Mouse (Mus musculus) T-helper 1 cell (primary cell): ENCODE measurements at regions not wholly inside any gene's neighbourhood (a gene's known extent, or its start where the extent isn't known, plus 50 kb on each side); places are given as distances from the start of the nearest gene placed in this dataset.

Experiments
- in situ Hi-C: fragments of 300-600 bp; cut with MboI, MseI; formaldehyde crosslinking; loops from one replicate; pipeline ENCODE4 v1.15.1; 2025; ENCODE audit warnings: high pct_unique_total_duplicates

- in situ Hi-C loops: no loop called here
These were observed 684.9 kb upstream of the Adgrl4 start for GRCm38 (mm10) chr3:150752787-150753186.

- in situ Hi-C loops: no loop called here
These were observed 677.8 kb upstream of the Adgrl4 start for GRCm38 (mm10) chr3:150759854-150760253.

- in situ Hi-C loops: no loop called here
These were observed 653.1 kb upstream of the Adgrl4 start for GRCm38 (mm10) chr3:150784576-150784975.

- in situ Hi-C loops: no loop called here
These were observed 619.9 kb upstream of the Adgrl4 start for GRCm38 (mm10) chr3:150817807-150818206.

DNA sequence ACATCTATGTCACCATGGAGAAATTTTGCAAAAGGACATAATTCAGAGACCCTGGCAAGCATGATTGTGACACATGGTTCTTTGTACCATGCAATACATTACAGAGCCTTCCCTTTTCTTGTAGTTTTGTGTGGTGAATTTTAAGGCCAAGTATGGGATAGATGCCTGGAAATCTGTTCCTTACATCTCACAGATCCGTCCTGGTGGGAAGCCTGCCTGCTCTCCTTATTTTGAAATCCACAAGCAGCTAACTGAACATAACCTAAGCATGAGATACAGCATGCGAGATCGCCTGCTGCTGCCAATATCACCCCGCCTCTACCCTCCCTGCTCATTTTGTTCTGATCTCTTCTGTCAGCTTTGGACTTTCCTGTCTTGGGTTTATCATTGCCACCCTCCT is 618.3 kb upstream of the Adgrl4 start:
- in situ Hi-C loops: no loop called here

DNA sequence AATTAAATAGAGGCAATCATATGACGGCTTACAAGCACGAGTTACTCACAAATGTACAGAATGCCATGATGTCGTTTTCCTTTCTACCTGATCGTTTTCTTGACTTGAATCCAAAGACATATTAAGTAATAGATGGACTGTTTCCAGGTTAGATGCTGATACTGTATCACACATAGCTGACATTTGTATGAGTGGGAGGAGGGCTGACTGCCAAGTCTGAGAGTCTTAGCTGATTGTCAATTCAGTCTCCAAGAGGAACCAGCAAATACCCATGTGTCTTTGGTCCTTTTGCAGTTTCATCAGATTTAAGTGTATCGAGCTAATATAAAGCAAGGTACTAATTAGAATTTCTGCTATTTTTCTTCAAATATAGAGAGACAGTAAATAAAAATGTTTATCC is 617.6 kb upstream of the Adgrl4 start:
- in situ Hi-C loops: no loop called here

DNA sequence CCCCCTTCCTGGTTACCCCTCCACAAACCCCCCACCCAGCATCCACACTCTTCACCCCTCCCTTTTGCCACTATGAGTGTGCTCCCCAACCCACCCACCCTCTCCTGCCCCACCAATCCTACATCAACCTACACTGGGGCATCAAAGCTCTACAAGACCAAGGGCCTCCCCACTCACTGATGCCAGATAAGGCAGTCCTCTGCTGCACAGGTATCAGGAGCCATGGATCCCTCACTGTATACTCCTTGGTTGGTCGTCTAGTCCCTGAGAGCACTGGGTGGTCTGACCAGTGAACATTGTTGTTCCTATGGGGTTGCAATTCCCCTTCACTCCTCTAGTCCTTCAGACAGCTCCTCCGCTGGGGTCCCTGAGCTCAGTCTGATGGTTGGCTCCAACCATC is 591.7 kb upstream of the Adgrl4 start:
- in situ Hi-C loops: no loop called here

DNA sequence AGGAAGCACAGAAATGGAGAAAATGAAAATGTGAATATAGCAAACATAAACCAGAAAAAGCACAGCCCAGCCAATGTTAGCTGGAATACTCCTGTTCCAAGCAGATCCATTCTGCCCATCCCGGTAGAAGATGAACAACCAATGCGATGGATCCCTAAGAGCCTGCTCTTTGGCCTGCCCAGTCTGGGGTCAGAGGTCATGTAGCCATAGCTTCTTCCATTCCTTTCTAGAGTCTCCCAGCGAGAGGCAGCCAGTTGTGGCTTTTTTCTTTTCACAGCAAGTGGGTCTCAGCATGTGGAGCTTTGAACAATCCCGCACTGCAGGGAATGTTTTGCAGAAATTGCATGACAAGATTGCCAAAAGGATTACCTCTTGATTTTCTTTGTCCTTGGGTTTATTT is 585.6 kb upstream of the Adgrl4 start:
- in situ Hi-C loops: loop anchor here (10.0 kb wide), 1 partner anchor 1173 kb away; no protein-coding TSS in a partner anchor

GRCm38 (mm10) chr3:150896668-150897067 is 541.0 kb upstream of the Adgrl4 start:
- in situ Hi-C loops: no loop called here

DNA sequence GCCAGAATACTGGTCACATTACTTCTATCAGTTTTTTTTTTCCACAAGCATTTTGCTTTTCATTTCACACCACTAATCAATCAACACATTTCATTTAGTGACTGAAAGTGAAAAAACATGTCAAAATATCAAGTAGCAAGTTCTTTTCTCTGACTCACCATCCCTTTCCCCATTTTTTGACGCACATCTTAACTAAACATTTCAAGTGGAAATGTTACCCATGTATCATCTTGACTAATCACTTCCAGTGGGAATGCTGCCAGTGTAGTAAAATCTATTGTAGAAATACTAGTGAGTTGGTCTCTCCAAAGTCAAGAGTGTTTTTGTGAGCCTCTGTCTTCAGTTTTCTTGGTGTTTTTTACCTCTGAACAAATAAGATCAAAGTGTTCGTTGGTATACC is 527.6 kb upstream of the Adgrl4 start:
- in situ Hi-C loops: no loop called here

DNA sequence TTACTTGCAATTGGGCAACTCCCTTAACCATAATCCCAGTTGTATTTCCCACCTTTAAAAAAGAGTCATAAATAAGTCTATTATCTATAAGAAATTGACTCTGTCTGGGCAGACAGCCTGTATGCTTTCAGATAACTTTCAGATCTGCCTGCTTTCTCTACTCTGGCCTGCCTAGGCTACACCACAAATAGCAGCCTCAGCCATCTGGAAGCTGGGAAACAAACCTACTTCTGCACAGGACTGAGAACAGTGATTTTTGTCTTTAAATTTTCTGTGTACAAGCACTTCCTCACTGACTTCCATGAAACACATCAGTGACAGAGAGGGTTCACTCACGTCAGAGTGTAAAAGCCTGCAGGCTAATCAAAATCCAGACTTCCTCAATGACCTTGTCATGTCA is 482.8 kb upstream of the Adgrl4 start:
- in situ Hi-C loops: no loop called here

GRCm38 (mm10) chr3:150999652-151000051 is 438.0 kb upstream of the Adgrl4 start:
- in situ Hi-C loops: no loop called here

GRCm38 (mm10) chr3:151000217-151000616 is 437.5 kb upstream of the Adgrl4 start:
- in situ Hi-C loops: no loop called here

DNA sequence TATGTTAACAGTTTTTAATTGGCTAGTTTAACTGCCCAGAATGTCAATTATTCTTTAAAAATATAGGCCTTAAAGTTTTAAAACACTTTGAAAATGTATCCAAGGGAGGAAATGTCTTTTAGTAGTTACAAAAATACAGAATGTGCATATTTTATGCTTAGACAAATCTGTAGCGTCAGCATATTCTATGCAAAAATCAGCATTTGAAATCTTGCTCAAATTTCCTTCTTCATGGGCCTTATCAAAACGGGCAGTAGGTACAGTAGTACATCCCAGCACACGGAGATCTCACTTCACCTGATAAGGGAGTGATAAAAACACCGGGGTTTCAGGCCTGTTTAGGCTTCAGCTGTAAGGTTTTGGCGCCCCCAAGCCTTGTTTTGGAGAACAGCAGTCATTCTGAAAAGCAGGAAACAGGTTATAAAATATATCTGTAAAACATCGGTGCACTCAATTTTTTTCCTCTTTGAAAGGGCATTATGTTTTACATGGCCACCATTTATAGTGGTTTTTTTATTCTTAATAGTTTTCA is 435.7 kb upstream of the Adgrl4 start:
- in situ Hi-C loops: no loop called here

- in situ Hi-C loops: no loop called here
These were observed 434.2 kb upstream of the Adgrl4 start for GRCm38 (mm10) chr3:151003524-151003923.

DNA sequence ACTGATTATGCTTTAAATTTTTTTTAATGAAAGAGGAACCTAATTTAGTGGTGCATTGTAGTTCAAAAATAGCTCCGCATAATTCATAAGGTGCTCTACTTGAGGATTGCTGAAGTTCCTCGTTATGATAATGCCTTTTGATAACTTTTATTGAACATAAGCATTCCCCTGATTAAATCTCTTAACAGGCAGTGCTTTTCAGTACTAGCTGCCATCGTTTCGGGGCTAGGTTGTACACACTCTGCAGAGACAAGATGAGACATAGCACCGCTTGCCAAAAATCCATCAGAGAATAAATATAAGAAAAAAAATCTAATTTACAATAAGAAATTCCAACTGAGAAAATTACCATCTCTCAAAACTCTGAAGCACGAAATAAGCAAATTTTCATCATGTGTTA is 433.7 kb upstream of the Adgrl4 start:
- in situ Hi-C loops: no loop called here

DNA sequence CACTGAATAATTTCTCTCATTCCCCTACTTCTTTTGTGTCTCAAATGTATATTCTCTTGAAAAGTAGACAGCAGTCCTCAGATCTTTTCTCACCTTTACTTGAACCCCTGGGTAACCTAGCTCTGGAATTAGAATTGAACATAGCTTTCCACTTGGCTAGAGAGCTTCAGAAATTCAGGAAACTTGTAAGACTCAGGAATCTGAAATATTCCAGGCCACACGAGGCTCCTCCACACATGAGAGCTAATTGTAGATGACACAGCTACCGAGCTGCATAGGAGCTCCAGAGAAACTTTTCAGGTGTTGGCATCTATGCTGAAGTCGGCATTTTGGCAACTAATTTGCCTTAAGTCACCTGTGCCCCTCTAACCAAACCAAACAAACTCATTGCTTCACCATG is 417.7 kb upstream of the Adgrl4 start:
- in situ Hi-C loops: no loop called here

- in situ Hi-C loops: no loop called here
These were observed 380.2 kb upstream of the Adgrl4 start for GRCm38 (mm10) chr3:151057491-151057890.

DNA sequence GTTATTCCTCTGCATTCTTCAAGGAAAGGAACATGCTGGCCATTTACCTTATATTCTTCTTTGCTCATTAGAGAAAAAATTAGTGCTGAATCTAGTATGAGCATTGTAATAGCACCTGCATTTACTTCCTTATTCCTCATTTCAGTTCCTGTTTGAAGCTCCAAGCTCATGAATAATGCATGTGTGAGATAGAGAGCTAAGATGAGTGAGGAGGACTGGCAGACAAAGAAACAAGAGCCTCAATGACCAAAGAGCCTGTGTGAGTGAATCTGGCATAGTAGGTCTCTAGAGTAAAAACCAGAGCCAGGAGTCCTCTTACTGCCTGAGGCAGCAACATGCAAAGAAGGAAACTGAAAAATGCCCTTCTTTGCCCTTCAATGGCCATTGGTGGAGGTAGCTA is 365.4 kb upstream of the Adgrl4 start:
- in situ Hi-C loops: no loop called here

GRCm38 (mm10) chr3:151116831-151117230 is 320.9 kb upstream of the Adgrl4 start:
- in situ Hi-C loops: loop anchor here (10.0 kb wide), 1 partner anchor 1728 kb away; no protein-coding TSS in a partner anchor

- in situ Hi-C loops: loop anchor here (10.0 kb wide), 1 partner anchor 1727 kb away; no protein-coding TSS in a partner anchor
These were observed 320.1 kb upstream of the Adgrl4 start for GRCm38 (mm10) chr3:151117583-151118041.

- in situ Hi-C loops: no loop called here
These were observed 313.6 kb upstream of the Adgrl4 start for GRCm38 (mm10) chr3:151124131-151124530.

GRCm38 (mm10) chr3:151146889-151147288 is 290.8 kb upstream of the Adgrl4 start:
- in situ Hi-C loops: no loop called here

DNA sequence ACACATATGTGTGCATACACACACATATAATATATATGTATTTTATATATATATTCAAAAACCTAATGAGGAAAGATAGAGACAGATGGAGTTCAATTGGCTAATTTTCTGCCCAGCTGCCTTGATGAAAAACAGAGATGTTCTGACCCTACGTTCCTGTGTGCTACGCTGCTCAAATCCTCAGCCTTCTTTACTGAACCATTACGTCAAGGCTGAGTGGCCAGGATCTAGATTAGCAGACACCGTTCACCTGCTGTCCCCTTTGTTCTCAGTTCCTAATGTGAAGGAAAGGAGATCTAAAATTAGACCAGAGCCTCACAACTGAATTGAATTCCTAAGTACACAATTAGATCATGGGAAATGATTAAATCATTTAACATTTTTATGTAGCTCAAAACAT is 284.3 kb upstream of the Adgrl4 start:
- in situ Hi-C loops: no loop called here
